Mouse (Mus musculus): ENCODE measurements at regions not wholly inside any gene's neighbourhood (a gene's known extent, or its start where the extent isn't known, plus 50 kb on each side); places are given as distances from the start of the nearest gene placed in this dataset.

DNA sequence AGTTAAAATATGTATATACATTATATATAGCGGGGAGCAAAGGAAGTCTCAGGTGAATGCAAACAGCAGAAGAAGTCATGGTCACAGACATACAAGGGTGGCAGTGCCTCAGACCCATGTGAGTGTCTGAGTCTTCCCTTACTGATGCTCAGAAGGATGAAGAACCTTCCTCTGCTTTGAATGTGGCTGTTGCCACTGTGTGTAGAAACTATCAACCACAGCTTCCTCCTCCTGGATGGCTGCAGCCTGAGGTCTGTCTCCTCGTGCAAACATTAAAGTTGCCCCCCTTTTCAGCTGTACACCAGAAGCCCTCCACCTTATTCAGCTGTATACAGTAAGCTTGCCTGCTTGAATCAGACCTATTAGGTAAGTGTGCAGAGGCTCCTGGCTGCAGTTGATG, 79.4 kb upstream of the Tspan5 start:
- no peak for DNase-seq (ENCODE audit: extremely low spot score)

DNA sequence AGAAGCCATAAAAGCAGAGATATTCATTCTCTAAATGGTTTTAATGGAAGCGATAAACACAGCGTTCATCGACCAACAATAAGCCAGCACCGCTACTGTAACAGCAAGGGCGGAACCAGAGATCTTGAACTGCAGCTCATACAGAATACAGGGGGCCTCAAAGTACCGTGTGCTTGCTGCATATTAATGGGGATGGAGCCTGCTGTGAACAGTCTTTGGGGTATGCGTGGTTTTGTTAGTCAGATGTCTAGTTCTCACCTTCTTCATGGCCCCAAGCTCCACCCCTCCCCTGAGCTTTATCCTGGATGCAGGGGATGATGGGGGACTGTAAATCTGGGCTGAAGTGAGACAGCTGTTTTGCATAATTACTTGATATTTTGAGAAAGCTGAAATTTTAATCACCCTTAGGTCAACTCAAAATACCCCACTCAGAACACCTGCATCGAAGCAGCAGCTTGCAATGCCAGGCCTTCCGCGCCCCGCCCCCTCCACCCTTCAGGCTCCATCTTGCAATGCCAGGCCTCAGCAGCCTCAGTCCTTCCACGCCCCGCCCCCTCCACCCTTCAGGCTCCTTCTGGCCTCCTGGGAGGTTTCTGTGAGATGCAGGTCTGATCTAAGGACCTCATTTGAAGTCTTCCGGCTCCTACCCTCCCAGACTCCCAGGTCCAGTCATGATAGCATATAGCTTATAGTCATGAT, 73.5 kb upstream of the Tspan5 start:
- DNase-seq (ENCODE audit: extremely low spot score): no peak

DNA sequence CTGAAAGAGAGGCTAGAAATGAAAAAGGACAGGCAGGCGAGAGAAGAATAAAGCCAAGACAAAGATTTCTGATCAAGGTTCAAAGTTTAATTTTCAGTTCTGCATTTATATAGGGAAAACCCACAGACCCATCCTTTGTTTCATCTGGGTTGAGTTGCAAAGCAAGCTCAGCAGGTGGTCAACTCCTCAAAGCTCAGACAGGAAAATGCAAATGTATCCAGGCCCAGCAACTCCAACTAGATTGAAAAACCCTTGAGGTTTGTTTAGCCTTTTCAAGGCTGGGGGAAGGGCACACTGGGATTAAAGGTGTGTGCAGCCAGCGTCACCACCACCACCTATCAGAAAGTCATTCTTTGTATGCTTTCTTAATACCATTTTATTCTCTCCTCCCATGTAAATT, 66.1 kb upstream of the Tspan5 start:
- DNase-seq (ENCODE audit: extremely low spot score): no peak

DNA sequence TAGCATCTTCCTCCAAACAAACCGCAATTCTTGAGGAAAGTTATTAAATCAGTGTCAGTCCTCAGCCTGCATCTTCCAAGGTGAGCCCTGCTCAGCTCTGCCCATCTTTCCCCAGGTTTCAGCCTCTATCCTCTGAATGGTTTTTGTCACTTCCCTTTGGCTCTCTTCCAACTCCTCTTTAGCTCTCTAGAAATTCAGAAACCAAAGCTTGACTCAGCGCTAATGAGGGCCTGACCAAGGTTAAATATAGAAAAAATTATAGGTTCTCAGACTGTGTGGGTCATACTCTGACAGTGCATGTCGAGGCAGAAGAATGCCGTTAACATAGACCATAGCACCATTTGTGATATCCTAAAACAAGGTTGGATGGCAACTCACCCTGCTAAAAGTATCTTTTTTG, 63.6 kb upstream of the Tspan5 start:
- DNase-seq (ENCODE audit: extremely low spot score): no peak

DNA sequence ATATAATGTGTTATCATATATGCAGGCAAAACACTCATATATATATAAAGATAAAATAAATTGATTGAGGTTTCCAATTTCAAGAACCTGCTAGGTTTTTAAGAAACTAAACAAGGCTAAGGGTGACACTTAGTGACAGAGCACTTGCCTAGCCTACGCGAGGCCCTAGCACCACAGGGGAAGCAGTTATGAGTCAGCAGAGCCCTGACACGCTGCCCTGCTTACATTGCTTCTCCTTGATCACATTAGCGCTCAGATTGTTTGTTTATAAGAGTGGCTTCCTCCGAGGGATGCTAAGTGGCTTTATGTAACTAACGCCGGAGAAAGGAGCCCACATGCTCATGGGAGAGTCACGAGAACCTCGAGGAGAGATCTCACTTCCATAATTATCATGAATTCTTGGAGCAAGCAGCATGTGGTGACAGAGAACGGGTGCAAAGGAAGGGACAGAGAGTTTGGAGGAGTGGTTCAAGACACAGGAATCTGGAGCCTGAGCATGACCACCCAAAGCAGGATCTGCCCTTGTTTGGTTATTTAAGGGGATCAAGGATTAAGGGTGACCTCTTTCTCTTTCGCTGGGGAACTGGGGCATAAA, 55.3 kb upstream of the Tspan5 start:
- DNase-seq (ENCODE audit: extremely low spot score): no peak

DNA sequence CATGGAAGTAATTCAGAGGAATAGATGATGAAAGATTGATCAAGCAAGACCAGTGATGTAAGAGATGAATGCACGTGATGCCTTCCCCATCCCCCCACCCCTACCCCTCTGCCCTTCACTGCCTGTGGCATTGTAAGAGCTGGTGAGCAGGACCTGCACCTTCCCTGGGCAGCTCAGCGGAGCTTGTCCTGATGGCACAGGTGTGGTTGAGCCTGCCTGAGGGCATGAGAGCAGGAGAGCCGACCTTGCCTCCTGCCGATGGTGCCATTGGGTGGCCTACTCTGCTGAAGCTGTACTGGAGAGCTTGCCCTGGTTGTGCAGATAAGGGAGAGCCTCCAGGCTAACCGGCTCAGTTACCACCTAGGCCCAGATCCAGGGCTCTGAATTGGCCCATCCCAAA, 53.4 kb upstream of the Tspan5 start:
- DNase-seq (ENCODE audit: extremely low spot score): no peak
